Mouse (Mus musculus) right cerebral cortex, postnatal 10 days (tissue): ENCODE data around the gene Sco1.
A peak's percentile ranks its signal among the peaks of the same experiment; 100 is the strongest.

Experiments used
- DNase-seq, 2 experiments: peaks; one replicate each; pipeline ENCODE4 v3.0.0; 2021; ENCODE audit warnings: low spot score in 2 of 2

Sco1 gene

DNA sequence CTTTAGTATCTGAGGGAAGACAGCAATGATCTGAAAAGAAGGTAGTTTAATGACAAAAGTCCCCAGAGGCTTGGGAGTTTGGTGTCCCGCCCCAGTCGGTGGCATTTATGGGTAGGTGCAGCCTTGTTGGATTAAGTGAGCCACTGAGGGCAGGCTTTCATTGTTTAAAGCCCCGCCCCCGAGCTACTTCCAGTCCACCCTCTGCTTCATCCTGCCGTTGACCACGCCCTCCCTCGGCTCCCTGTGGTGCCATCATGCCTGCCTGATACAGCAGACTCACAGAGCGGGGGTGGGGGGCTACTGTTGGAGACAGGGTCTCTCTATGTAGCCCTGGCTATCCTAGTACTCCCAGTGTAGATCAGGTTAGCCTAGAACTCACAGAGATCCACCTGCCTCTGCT is 9.5 kb upstream of the Sco1 start:
- DNase-seq = no peak

GRCm38 (mm10) chr11:67044959-67045358 is 7.5 kb upstream of the Sco1 start:
- no peak for DNase-seq

GRCm38 (mm10) chr11:67047199-67047598 is 5.3 kb upstream of the Sco1 start:
- no peak for DNase-seq

DNA sequence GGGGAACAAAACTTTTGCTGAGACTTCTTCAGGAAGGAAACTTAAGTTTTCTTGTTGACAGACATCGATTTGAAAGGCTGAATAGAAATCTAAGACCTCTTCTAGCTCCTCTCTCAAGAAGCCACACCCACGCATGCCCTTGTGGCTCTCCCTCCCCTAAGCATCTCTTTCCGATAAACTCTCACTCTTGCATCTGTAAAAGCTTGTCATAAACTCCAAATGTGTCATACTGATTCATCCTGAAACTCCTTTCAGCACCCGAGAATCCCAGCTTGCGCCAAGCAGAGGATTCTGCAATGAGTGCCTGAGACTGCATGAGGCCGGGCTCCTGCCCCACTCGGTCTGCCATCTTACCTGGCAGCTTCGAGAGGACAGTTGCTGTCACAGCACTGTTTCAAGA is 4.0 kb upstream of the Sco1 start:
- no peak for DNase-seq

DNA sequence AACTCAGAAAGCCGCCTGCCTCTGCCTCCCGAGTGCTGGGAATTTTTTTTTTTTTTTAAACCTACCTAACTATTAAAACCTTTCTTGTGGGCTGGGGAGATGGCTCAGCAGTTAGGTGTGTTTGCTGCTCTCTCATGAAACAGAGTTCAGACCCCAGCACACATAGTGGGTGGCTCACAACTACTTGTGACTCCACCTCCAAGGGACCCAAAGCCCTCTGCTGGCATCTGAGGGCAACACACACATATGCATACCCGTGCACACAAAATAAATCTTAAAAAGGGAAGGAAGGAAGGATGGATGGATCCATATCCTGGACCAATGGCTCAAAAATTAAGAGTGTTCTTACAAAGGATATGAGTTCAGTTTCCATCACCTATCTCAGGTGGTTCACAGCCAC is 3.2 kb upstream of the Sco1 start:
- DNase-seq = no peak

DNA sequence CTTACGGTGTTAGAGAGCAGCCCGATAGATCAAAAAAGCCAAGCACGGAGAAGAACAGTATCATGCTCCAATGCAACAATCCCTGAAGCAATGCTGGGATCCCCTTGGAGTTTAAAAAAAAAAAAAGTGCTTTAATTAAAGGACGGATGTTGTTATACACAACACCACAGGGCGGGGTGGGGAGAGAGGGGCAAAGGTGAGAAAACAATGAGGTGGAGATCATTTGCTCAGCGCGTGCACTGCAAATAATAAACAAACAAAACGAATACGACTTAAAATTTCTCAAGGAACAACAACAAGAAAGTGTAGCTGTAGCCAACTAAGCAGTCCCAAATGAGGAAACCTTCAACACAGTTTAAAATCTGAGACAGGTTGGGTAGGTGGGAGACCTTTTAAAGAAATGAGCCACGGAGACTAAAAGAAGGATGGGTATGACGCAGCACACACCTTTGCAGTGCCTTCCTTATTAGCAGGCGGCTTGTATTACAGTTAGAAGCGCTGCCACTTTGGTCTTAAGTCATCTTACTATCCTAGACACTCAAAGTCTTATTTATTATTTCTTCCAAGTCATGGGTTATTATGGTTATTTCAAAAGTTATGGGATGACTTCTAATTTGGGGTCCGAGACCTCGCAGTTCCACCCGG is 672 bp upstream of the Sco1 start:
- no peak for DNase-seq

- DNase-seq = no peak
These were observed 2.4 kb downstream of the Sco1 start for GRCm38 (mm10) chr11:67054754-67055365.

- no peak for DNase-seq
These were observed 8.8 kb downstream of the Sco1 start for GRCm38 (mm10) chr11:67061311-67061710.

DNA sequence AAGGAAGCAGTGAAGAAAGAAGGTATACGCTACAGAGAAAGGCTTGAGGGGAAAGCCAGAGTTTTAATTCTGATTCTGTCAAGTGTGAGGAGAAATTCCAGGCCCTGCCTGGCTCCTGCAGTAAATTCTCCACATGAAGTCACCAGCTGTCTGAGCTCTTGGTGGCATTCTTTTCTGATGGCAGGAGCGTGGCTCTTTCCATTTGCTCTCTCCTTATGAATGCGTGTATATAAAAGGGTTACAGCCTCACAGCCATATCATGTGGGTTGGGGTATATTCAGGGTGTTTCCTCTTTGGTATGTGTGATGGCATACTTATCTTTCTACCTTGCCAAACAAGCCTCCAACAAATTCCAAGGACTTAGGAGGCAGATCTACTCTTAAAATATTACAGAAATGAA is 10.3 kb downstream of the Sco1 start:
- peak in 1 of 2 experiments; percentile 48 for DNase-seq

- DNase-seq = no peak
These were observed 15.3 kb downstream of the Sco1 start for GRCm38 (mm10) chr11:67067741-67068140.

DNA sequence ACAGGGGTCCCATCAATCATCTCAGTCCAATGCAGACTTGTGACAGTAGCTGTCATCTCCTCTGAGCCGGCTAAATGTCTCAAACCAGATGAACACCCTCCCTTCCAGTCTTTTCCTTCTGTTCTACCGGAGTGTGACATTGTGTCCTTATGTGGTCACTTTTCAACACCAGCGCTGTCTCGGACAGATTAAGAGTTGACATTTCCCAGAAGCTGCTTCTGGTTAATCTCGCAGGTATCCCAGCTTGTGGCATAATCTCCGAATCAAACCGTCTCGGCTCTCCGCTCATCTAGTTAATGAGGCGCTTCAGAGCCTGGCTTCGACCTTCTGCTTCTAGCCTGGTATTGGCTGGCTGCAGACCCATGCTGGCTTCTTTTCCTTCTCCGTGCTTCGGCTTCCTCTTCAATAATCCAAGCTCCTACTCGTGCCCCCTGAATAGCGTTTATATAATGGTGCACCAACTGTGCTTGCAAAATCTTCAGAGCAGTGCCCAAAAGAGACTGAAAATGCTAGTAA is 20.2 kb downstream of the Sco1 start:
- DNase-seq = no peak

DNA sequence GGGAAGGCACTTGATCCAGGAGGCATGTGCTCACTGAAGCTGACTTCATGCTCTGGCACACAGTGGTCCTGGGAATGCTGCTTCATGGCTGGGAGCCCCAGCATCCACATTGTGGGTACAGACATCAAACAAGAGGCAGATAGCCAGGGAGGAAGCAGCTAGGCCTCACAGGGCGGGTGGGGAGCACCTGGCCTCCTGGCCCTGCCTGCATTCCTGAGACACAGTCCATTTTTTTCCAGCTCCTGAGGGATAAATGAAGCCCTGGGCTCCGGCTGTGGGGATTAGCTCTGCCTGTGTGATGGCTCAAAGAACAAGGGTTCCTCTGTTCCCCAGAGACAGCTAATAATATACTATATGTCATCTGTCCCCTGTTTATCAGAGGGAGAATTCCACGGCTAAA is 22.6 kb downstream of the Sco1 start:
- no peak for DNase-seq

GRCm38 (mm10) chr11:67076781-67077180 is 24.3 kb downstream of the Sco1 start:
- no peak for DNase-seq

DNA sequence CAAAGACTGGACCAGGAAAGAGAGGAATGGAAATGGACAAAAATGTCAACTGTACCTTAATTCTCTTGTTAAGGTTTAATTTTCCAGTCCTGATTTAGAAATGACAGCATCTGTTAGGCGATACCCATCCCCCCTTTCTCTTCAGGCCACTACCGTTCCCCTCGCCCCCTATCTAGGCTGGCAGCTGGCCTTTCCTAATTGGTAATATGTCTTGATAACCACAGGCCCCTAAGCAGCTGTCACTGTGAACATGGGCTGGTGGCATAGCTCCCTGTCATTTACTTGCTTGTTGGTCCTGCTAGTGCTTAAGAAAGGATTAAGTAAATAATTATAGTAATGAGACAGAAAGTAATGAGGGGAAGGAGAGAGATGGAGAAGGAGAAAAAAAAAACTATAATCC is 25.0 kb downstream of the Sco1 start:
- DNase-seq = no peak

GRCm38 (mm10) chr11:67078000-67078399 is 25.5 kb downstream of the Sco1 start, which contains the start of gene Myh3:
Gene Myh3 (plus strand): TSS chr11:67078300.
- DNase-seq = no peak

GRCm38 (mm10) chr11:67078888-67079287 is 26.4 kb downstream of the Sco1 start:
- DNase-seq = no peak

GRCm38 (mm10) chr11:67079740-67080139 is 27.3 kb downstream of the Sco1 start:
- no peak for DNase-seq

GRCm38 (mm10) chr11:67080168-67080567 is 27.7 kb downstream of the Sco1 start:
- DNase-seq = peak; percentile 51 to 62

- DNase-seq = no peak
These were observed 28.7 kb downstream of the Sco1 start for GRCm38 (mm10) chr11:67081125-67081649.

- DNase-seq = no peak
These were observed 29.7 kb downstream of the Sco1 start for GRCm38 (mm10) chr11:67082188-67082587.

- DNase-seq = no peak
These were observed 30.3 kb downstream of the Sco1 start for GRCm38 (mm10) chr11:67082793-67083192.

DNA sequence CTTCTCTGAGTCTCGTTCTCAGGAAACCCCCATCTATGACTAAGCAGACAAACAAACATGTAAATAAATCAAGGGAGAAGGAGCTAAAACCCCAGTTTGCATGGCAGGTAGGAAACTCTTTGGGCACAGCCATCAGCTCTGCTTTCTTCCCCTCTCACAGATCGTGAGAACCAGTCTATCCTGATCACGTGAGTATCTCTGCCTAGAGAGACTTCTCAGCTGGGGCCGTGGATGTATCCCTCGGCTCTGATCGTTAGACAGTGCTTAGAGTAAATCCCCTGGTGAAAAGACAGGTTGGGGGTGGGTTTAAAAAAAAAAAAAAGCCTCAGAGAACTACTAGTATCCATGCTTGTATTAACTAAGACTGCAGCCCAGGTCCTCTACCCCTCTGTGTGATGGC is 30.8 kb downstream of the Sco1 start:
- DNase-seq = no peak

- no peak for DNase-seq
These were observed 31.4 kb downstream of the Sco1 start for GRCm38 (mm10) chr11:67083712-67084340.
